Mouse (Mus musculus) limb, embryonic 13.5 days (tissue): ENCODE results near the gene Rplp0. TPM values are rescaled to one million over a fixed set of nuclear protein-coding genes. Genes with fewer than 3 reads are reported as not detected.
"Not testable (repeated sequence)": the region's sequence is repeated elsewhere in the genome, so short reads cannot be mapped to it uniquely, and the experiment has no call there.

ENCODE experiments used
- ATAC-seq: fragments of 200-750 bp; cut with Nextera tagmentation; 2 replicates; pipeline ENCODE4 v1.8.0; 2017; ENCODE audit warnings: low read depth, moderate number of reproducible peaks, moderate TSS enrichment; ENCODE audit not compliant: low FRiP score
- H3K27ac ChIP-seq: fragments of 300-500 bp; sonication (generic); 2 replicates; pipeline ENCODE4 v1.5.1; 2015; ENCODE audit warnings: inconsistent platforms, mild to moderate bottlenecking, moderate library complexity
- H3K27me3 ChIP-seq: fragments of 300-500 bp; sonication (generic); 2 replicates; pipeline ENCODE4 v1.6.1; 2015; ENCODE audit warnings: mild to moderate bottlenecking, inconsistent platforms
- H3K36me3 ChIP-seq: fragments of 300-500 bp; sonication (generic); 2 replicates; pipeline ENCODE4 v1.6.1; 2015; ENCODE audit warnings: inconsistent platforms, mild to moderate bottlenecking, moderate library complexity
- H3K4me1 ChIP-seq: fragments of 300-500 bp; sonication (generic); 2 replicates; pipeline ENCODE4 v1.6.1; 2015; ENCODE audit warnings: inconsistent platforms
- H3K4me2 ChIP-seq: fragments of 300-500 bp; sonication (generic); replicated peaks from 2 replicates; pipeline ENCODE4 v1.6.1; 2015; ENCODE audit warnings: inconsistent platforms, mild to moderate bottlenecking, moderate library complexity
- H3K4me3 ChIP-seq: fragments of 300-500 bp; sonication (generic); 2 replicates; pipeline ENCODE4 v1.5.1; 2015; ENCODE audit warnings: moderate library complexity, mild to moderate bottlenecking, inconsistent platforms
- H3K9ac ChIP-seq: fragments of 300-500 bp; sonication (generic); 2 replicates; pipeline ENCODE4 v1.6.1; 2015; ENCODE audit warnings: mild to moderate bottlenecking, inconsistent platforms
- H3K9me3 ChIP-seq: fragments of 300-500 bp; sonication (generic); 2 replicates; pipeline ENCODE4 v1.6.1; 2016; ENCODE audit warnings: inconsistent platforms
- WGBS: fragments of 180-500 bp; shearing (Covaris S2); methylation state at CpG from one replicate; pipeline ENCODE4 v1.1.7; 2015; 5-methylcytosine and 5-hydroxymethylcytosine counted together
- polyA plus RNA-seq: library from polyadenylated mRNA; unstranded; fragments of >200 nt; fragmentation: Nextera tagmentation; extraction: Ambion mirVana; gene quantifications from 2 replicates; pipeline ENCODE4 v1.2.1, GENCODE M21; 2015

Gene Rplp0
- polyA plus RNA-seq, 1 experiment from 2014 or later: 1,459 TPM

- H3K36me3 ChIP-seq: peaks cover 96% of the 10 kb centered on the region
- not testable (repeated sequence) for H3K4me3 ChIP-seq, H3K9me3 ChIP-seq, H3K4me1 ChIP-seq, H3K27me3 ChIP-seq, H3K9ac ChIP-seq, ATAC-seq, H3K27ac ChIP-seq, H3K4me2 ChIP-seq
- WGBS: 93% methylated on average over 4 of the region's 4 CpGs
These were observed 18.4 kb downstream of the Rplp0 start for GRCm38 (mm10) chr5:115577686-115578085.

GRCm38 (mm10) chr5:115578922-115579321, 19.7 kb downstream of the Rplp0 start:
- H3K4me2 ChIP-seq: no peak overlapping the region
- no peaks in the 10 kb centered on the region for H3K27me3 ChIP-seq
- no peak for ATAC-seq
- no peaks in the 10 kb centered on the region for H3K4me1 ChIP-seq
- no peak overlapping the region for H3K4me3 ChIP-seq
- H3K36me3 ChIP-seq: peaks cover 98% of the 10 kb centered on the region
- H3K9me3 ChIP-seq: peaks cover 10% of the 10 kb centered on the region
- H3K9ac ChIP-seq: no peak overlapping the region
- 95% methylated on average over 14 of the region's 14 CpGs for WGBS
- no peak overlapping the region for H3K27ac ChIP-seq

GRCm38 (mm10) chr5:115579363-115579762, 20.1 kb downstream of the Rplp0 start:
- Histone ChIP-seq H3K4me2 (no peak overlapping the region), H3K4me3 (no peak overlapping the region), H3K27ac (no peak overlapping the region), H3K4me1 (no peaks in the 10 kb centered on the region), H3K9me3 (peaks cover 10% of the 10 kb centered on the region), H3K36me3 (peaks cover 98% of the 10 kb centered on the region), H3K9ac (no peak overlapping the region), H3K27me3 (no peaks in the 10 kb centered on the region)
- WGBS: 94% methylated on average over 5 of the region's 5 CpGs
- no peak for ATAC-seq

- 92% methylated on average over 14 of the region's 14 CpGs for WGBS
- ATAC-seq: no peak
- Histone ChIP-seq H3K9ac (no peak overlapping the region), H3K4me1 (no peaks in the 10 kb centered on the region), H3K27me3 (no peaks in the 10 kb centered on the region), H3K36me3 (peaks cover 98% of the 10 kb centered on the region), H3K9me3 (peaks cover 10% of the 10 kb centered on the region), H3K27ac (no peak overlapping the region), H3K4me3 (no peak overlapping the region), H3K4me2 (no peak overlapping the region)
These were observed 21.1 kb downstream of the Rplp0 start for GRCm38 (mm10) chr5:115580229-115581001.

- WGBS: 95% methylated on average over 9 of the region's 9 CpGs
- Histone ChIP-seq H3K4me2 (no peak overlapping the region), H3K27ac (no peak overlapping the region), H3K4me1 (no peaks in the 10 kb centered on the region), H3K9ac (no peak overlapping the region), H3K9me3 (peaks cover 10% of the 10 kb centered on the region), H3K27me3 (no peaks in the 10 kb centered on the region), H3K36me3 (peaks cover 99% of the 10 kb centered on the region), H3K4me3 (no peak overlapping the region)
- ATAC-seq: no peak
These were observed 22.4 kb downstream of the Rplp0 start for GRCm38 (mm10) chr5:115581662-115582061.

- Histone ChIP-seq H3K27me3 (no peaks in the 10 kb centered on the region), H3K27ac (no peak overlapping the region), H3K4me1 (no peaks in the 10 kb centered on the region), H3K9me3 (peaks cover 10% of the 10 kb centered on the region), H3K36me3 (peaks cover 97% of the 10 kb centered on the region), H3K9ac (no peak overlapping the region), H3K4me2 (no peak overlapping the region), H3K4me3 (no peak overlapping the region)
- 89% methylated on average over 12 of the region's 12 CpGs for WGBS
- no peak for ATAC-seq
These were observed 26.3 kb downstream of the Rplp0 start for GRCm38 (mm10) chr5:115585616-115586015.

- H3K27me3 ChIP-seq: no peaks in the 10 kb centered on the region
- no peak overlapping the region for H3K27ac ChIP-seq
- 77% methylated on average over 15 of the region's 15 CpGs for WGBS
- no peak overlapping the region for H3K9ac ChIP-seq
- ATAC-seq: no peak
- H3K36me3 ChIP-seq: peaks cover 97% of the 10 kb centered on the region
- no peak overlapping the region for H3K4me2 ChIP-seq
- peaks cover 10% of the 10 kb centered on the region for H3K9me3 ChIP-seq
- H3K4me3 ChIP-seq: no peak overlapping the region
- H3K4me1 ChIP-seq: no peaks in the 10 kb centered on the region
These were observed 26.9 kb downstream of the Rplp0 start for GRCm38 (mm10) chr5:115586166-115586565.

- Histone ChIP-seq H3K9me3 (peaks cover 10% of the 10 kb centered on the region), H3K27me3 (no peaks in the 10 kb centered on the region), H3K9ac (no peak overlapping the region), H3K4me2 (no peak overlapping the region), H3K4me3 (no peak overlapping the region), H3K36me3 (peaks cover 97% of the 10 kb centered on the region), H3K4me1 (no peaks in the 10 kb centered on the region), H3K27ac (no peak overlapping the region)
- ATAC-seq: no peak
- 94% methylated on average over 2 of the region's 2 CpGs for WGBS
These were observed 27.5 kb downstream of the Rplp0 start for GRCm38 (mm10) chr5:115586780-115587179.

- H3K4me1 ChIP-seq: no peaks in the 10 kb centered on the region
- H3K4me2 ChIP-seq: no peak overlapping the region
- no peak overlapping the region for H3K4me3 ChIP-seq
- no peak overlapping the region for H3K27ac ChIP-seq
- ATAC-seq: no peak
- no peak overlapping the region for H3K9ac ChIP-seq
- H3K36me3 ChIP-seq: peaks cover 97% of the 10 kb centered on the region
- 79% methylated on average over 11 of the region's 11 CpGs for WGBS
- no peaks in the 10 kb centered on the region for H3K27me3 ChIP-seq
- H3K9me3 ChIP-seq: no peaks in the 10 kb centered on the region
These were observed 31.8 kb downstream of the Rplp0 start for GRCm38 (mm10) chr5:115591028-115591427.

- no peak for ATAC-seq
- no peak overlapping the region for H3K27ac ChIP-seq
- H3K27me3 ChIP-seq: no peaks in the 10 kb centered on the region
- peaks cover 97% of the 10 kb centered on the region for H3K36me3 ChIP-seq
- no peak overlapping the region for H3K4me3 ChIP-seq
- 94% methylated on average over 2 of the region's 2 CpGs for WGBS
- H3K9ac ChIP-seq: no peak overlapping the region
- no peaks in the 10 kb centered on the region for H3K9me3 ChIP-seq
- no peaks in the 10 kb centered on the region for H3K4me1 ChIP-seq
- H3K4me2 ChIP-seq: no peak overlapping the region
These were observed 32.2 kb downstream of the Rplp0 start for GRCm38 (mm10) chr5:115591506-115591905.

- no peaks in the 10 kb centered on the region for H3K27me3 ChIP-seq
- H3K4me2 ChIP-seq: no peak overlapping the region
- no peak overlapping the region for H3K4me3 ChIP-seq
- H3K9ac ChIP-seq: no peak overlapping the region
- no peak for ATAC-seq
- 95% methylated on average over 6 of the region's 6 CpGs for WGBS
- no peak overlapping the region for H3K27ac ChIP-seq
- peaks cover 91% of the 10 kb centered on the region for H3K36me3 ChIP-seq
- H3K9me3 ChIP-seq: no peaks in the 10 kb centered on the region
- H3K4me1 ChIP-seq: no peaks in the 10 kb centered on the region
These were observed 44.3 kb downstream of the Rplp0 start for GRCm38 (mm10) chr5:115603561-115603960.

- Histone ChIP-seq H3K36me3 (peaks cover 99% of the 10 kb centered on the region), H3K27me3 (no peaks in the 10 kb centered on the region), H3K4me3 (no peak overlapping the region), H3K9me3 (no peaks in the 10 kb centered on the region), H3K27ac (no peak overlapping the region), H3K4me1 (no peaks in the 10 kb centered on the region), H3K4me2 (no peak overlapping the region), H3K9ac (no peak overlapping the region; the same call in 1 of the 2 replicates)
- ATAC-seq: no peak
- WGBS: 90% methylated on average over 11 of the region's 11 CpGs
These were observed 52.3 kb downstream of the Rplp0 start for GRCm38 (mm10) chr5:115611566-115611965.
